Mouse (Mus musculus) limb, embryonic 15.5 days (tissue): ENCODE measurements around the gene Swap70. TPM values are rescaled to one million over a fixed set of nuclear protein-coding genes. Genes with fewer than 3 reads are reported as not detected.

ENCODE experiments used
- ATAC-seq: fragments of 200-750 bp; cut with Nextera tagmentation; 2 replicates; pipeline ENCODE4 v1.8.0; 2017; ENCODE audit warnings: low read depth, moderate TSS enrichment; ENCODE audit not compliant: insufficient number of reproducible peaks, low FRiP score, low TSS enrichment
- H3K27ac ChIP-seq: fragments of 300-500 bp; sonication (generic); 2 replicates; pipeline ENCODE4 v1.5.1; 2015; ENCODE audit warnings: moderate library complexity, mild to moderate bottlenecking, inconsistent platforms
- H3K27me3 ChIP-seq: fragments of 300-500 bp; sonication (generic); 2 replicates; pipeline ENCODE4 v1.6.1; 2015; ENCODE audit warnings: inconsistent platforms
- H3K36me3 ChIP-seq: fragments of 300-500 bp; sonication (generic); 2 replicates; pipeline ENCODE4 v1.6.1; 2015; ENCODE audit warnings: inconsistent platforms
- H3K4me1 ChIP-seq: fragments of 300-500 bp; sonication (generic); 2 replicates; pipeline ENCODE4 v1.6.1; 2015; ENCODE audit warnings: inconsistent platforms
- H3K4me2 ChIP-seq: fragments of 300-500 bp; sonication (generic); 2 replicates; pipeline ENCODE4 v1.6.1; 2015; ENCODE audit warnings: mild to moderate bottlenecking, inconsistent platforms
- H3K4me3 ChIP-seq: fragments of 300-500 bp; sonication (generic); 2 replicates; pipeline ENCODE4 v1.5.1; 2015; ENCODE audit warnings: mild to moderate bottlenecking, inconsistent platforms
- H3K9ac ChIP-seq: fragments of 300-500 bp; sonication (generic); 2 replicates; pipeline ENCODE4 v1.6.1; 2015; ENCODE audit warnings: inconsistent platforms
- H3K9me3 ChIP-seq: fragments of 300-500 bp; sonication (generic); 2 replicates; pipeline ENCODE4 v1.6.1; 2016; ENCODE audit warnings: inconsistent platforms
- WGBS: fragments of 180-500 bp; shearing (Covaris S2); methylation state at CpG from one replicate; pipeline ENCODE4 v1.1.7; 2015; 5-methylcytosine and 5-hydroxymethylcytosine counted together
- polyA plus RNA-seq: library from polyadenylated mRNA; unstranded; fragments of >200 nt; fragmentation: Nextera tagmentation; extraction: Ambion mirVana; gene quantifications from 2 replicates; pipeline ENCODE4 v1.2.1, GENCODE M21; 2015

Gene Swap70
- polyA plus RNA-seq, 1 experiment from 2014 or later: 34.4 TPM

GRCm38 (mm10) chr7:110239590-110239989 lies 18.1 kb downstream of the Swap70 start:
- 78% methylated on average over 4 of the region's 4 CpGs for WGBS
- Histone ChIP-seq H3K27me3 (no peaks in the 10 kb centered on the region), H3K36me3 (peaks cover 7% of the 10 kb centered on the region; the same call in 1 of the 2 replicates), H3K9ac (no peak overlapping the region), H3K27ac (no peak overlapping the region), H3K4me2 (no peak overlapping the region), H3K4me1 (peaks cover 13% of the 10 kb centered on the region), H3K4me3 (no peak overlapping the region), H3K9me3 (no peaks in the 10 kb centered on the region)
- no peak for ATAC-seq

DNA sequence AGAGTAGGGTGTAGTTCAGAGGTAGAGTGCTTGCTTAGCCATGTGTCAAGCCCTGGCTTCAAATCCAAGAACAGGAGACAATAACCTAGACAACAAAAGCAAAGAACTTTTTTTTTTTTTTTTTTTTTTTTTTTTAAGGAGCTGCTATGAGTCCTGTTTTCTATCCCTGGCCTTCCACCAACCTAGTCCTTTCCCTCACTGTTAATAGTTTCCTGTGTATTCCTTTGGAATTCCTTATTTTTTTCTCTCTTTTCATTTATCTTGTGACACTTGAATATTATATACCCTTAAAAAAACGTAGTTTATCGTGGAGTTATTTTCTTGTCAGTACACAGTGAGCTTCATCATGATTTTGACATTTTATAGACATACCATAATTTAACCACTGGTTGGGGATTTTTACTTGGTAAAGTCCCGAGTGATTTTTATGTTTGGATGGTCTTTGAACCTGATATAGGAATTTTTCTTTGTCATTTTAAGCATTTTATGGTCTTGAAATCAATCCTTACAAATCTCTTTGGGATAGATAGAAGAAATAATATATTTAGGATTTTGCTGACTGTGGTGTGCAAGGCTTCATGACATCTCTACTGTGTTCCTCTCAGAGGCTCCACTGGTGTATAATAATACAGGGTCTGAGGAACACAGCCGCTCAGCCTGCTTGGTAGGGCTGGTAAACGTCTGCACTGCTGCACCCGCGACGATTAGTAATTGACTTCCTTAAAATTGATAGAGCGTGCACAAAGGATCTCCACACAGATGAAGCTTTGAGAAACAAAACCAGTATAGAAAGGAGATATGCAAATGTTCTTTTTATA lies 20.2 kb downstream of the Swap70 start:
- H3K9ac ChIP-seq: no peak overlapping the region
- H3K36me3 ChIP-seq: peaks cover 17% of the 10 kb centered on the region
- H3K4me2 ChIP-seq: no peak overlapping the region
- no peaks in the 10 kb centered on the region for H3K9me3 ChIP-seq
- H3K27me3 ChIP-seq: no peaks in the 10 kb centered on the region
- peaks cover 13% of the 10 kb centered on the region for H3K4me1 ChIP-seq
- H3K4me3 ChIP-seq: no peak overlapping the region
- H3K27ac ChIP-seq: no peak overlapping the region
- ATAC-seq: no peak
- WGBS: 71% methylated on average over 9 of the region's 9 CpGs

- no peak for ATAC-seq
- H3K9me3 ChIP-seq: no peaks in the 10 kb centered on the region
- no peaks in the 10 kb centered on the region for H3K27me3 ChIP-seq
- no peak overlapping the region for H3K27ac ChIP-seq
- no peak overlapping the region for H3K4me3 ChIP-seq
- peaks cover 17% of the 10 kb centered on the region for H3K36me3 ChIP-seq
- H3K9ac ChIP-seq: no peak overlapping the region
- peaks cover 13% of the 10 kb centered on the region for H3K4me1 ChIP-seq
- 95% methylated on average over 5 of the region's 5 CpGs for WGBS
- no peak overlapping the region for H3K4me2 ChIP-seq
Measured at GRCm38 (mm10) chr7:110242290-110242581, 20.7 kb downstream of the Swap70 start.

- no peak for ATAC-seq
- Histone ChIP-seq H3K27me3 (no peaks in the 10 kb centered on the region), H3K36me3 (peaks cover 17% of the 10 kb centered on the region), H3K9ac (no peak overlapping the region), H3K4me1 (peaks cover 7% of the 10 kb centered on the region; the same call in 1 of the 2 replicates), H3K4me2 (no peak overlapping the region), H3K4me3 (no peak overlapping the region), H3K27ac (no peak overlapping the region), H3K9me3 (no peaks in the 10 kb centered on the region)
- 88% methylated on average over 9 of the region's 9 CpGs for WGBS
Measured at GRCm38 (mm10) chr7:110245128-110245527, 23.6 kb downstream of the Swap70 start.

DNA sequence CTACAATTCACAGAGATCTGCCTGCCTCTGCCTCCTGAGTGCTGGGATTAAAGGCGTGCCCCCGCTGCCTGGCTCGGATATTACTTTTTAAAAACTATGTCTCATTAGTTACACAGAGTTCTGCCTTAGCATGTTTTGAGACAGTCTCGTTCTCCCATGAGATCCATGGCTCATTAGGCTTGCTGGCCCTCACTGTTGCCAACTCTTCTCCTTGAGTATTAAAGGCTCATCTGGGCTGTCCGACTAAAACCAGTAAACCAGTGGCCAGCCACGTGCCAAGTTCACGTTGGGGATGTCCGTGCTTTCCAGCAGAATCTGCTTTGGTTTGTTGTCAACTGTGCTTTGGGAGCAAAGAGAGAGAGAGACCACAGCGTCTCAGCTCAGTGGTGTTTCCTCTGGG lies 25.0 kb downstream of the Swap70 start:
- Histone ChIP-seq H3K9me3 (no peaks in the 10 kb centered on the region), H3K27ac (no peak overlapping the region), H3K4me3 (no peak overlapping the region), H3K36me3 (peaks cover 17% of the 10 kb centered on the region), H3K9ac (no peak overlapping the region), H3K27me3 (no peaks in the 10 kb centered on the region), H3K4me1 (peaks cover 7% of the 10 kb centered on the region; the same call in 1 of the 2 replicates), H3K4me2 (no peak overlapping the region)
- WGBS: 88% methylated on average over 9 of the region's 9 CpGs
- no peak for ATAC-seq

DNA sequence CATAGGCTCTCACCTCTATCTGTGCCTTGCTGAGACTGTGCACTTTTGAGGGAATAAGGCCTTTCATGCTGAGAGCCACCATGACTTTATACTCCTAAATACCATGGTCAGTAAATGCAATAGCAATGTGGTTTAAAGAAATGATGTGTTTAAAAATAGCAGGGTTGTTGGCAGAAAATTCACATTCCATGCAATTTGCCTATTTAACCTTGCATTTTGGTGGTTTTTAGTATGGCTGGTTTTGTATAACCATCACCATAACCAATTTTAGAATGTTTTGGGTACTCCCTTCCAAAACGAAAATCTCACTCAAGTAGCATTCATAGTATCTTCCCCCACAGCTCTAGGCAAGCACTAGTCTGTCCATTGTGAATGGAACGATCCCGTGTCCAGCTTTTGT lies 26.3 kb downstream of the Swap70 start:
- ATAC-seq: no peak
- Histone ChIP-seq H3K4me1 (peaks cover 7% of the 10 kb centered on the region; the same call in 1 of the 2 replicates), H3K9ac (no peak overlapping the region), H3K4me2 (no peak overlapping the region), H3K27ac (0 out of 2 replicates have a peak overlapping the region, but pooled peaks have one; percentile 38), H3K27me3 (no peaks in the 10 kb centered on the region), H3K36me3 (peaks cover 23% of the 10 kb centered on the region), H3K4me3 (no peak overlapping the region), H3K9me3 (no peaks in the 10 kb centered on the region)
- 82% methylated on average over 3 of the region's 3 CpGs for WGBS

- Histone ChIP-seq H3K9ac (no peak overlapping the region), H3K27me3 (no peaks in the 10 kb centered on the region), H3K4me1 (peaks cover 7% of the 10 kb centered on the region; the same call in 1 of the 2 replicates), H3K9me3 (no peaks in the 10 kb centered on the region), H3K4me2 (no peak overlapping the region), H3K27ac (no peak overlapping the region), H3K4me3 (no peak overlapping the region), H3K36me3 (peaks cover 25% of the 10 kb centered on the region)
- no peak for ATAC-seq
- WGBS: 87% methylated on average over 4 of the region's 4 CpGs
Measured at GRCm38 (mm10) chr7:110248677-110249076, 27.2 kb downstream of the Swap70 start.

DNA sequence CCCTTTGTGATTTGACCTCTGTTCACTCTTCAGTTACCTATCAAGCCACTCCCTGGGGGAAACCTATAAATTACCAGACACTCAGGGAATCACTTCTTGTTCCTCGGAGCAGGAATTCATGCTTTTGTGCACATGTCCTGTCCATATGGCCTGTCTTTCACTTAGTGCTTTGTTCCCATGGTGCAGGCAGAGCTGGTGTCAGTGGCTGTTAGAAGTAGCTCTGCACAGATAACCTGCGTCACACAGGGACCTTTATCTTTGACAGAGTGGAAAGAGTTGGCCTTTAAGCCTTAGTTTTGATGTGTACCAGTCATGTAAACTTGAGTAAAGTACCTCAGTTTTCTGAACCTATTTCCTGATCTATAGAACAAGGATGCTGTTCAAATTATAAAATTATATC lies 32.4 kb downstream of the Swap70 start:
- Histone ChIP-seq H3K4me2 (no peak overlapping the region), H3K4me3 (no peak overlapping the region), H3K36me3 (0 out of 2 replicates have a peak, but pooled peaks cover 8% of the 10 kb centered on the region), H3K27ac (no peak overlapping the region), H3K4me1 (peaks cover 4% of the 10 kb centered on the region; the same call in 1 of the 2 replicates), H3K9ac (no peak overlapping the region), H3K9me3 (no peaks in the 10 kb centered on the region), H3K27me3 (no peaks in the 10 kb centered on the region)
- no peak for ATAC-seq
- 59% methylated on average over 2 of the region's 2 CpGs for WGBS

- no peak overlapping the region for H3K27ac ChIP-seq
- H3K4me2 ChIP-seq: no peak overlapping the region
- 0 out of 2 replicates have a peak, but pooled peaks cover 8% of the 10 kb centered on the region for H3K36me3 ChIP-seq
- 86% methylated on average over 5 of the region's 5 CpGs for WGBS
- H3K4me3 ChIP-seq: no peak overlapping the region
- H3K9me3 ChIP-seq: no peaks in the 10 kb centered on the region
- no peak overlapping the region for H3K9ac ChIP-seq
- ATAC-seq: no peak
- no peaks in the 10 kb centered on the region for H3K27me3 ChIP-seq
- no peaks in the 10 kb centered on the region for H3K4me1 ChIP-seq
Measured at GRCm38 (mm10) chr7:110254395-110254794, 32.9 kb downstream of the Swap70 start.

- Histone ChIP-seq H3K9ac (no peak overlapping the region), H3K27ac (no peak overlapping the region), H3K4me3 (no peak overlapping the region), H3K36me3 (0 out of 2 replicates have a peak, but pooled peaks cover 8% of the 10 kb centered on the region), H3K27me3 (no peaks in the 10 kb centered on the region), H3K4me1 (peaks cover 5% of the 10 kb centered on the region), H3K9me3 (no peaks in the 10 kb centered on the region), H3K4me2 (no peak overlapping the region)
- 83% methylated on average over 2 of the region's 2 CpGs for WGBS
- no peak for ATAC-seq
Measured at GRCm38 (mm10) chr7:110257059-110257458, 35.5 kb downstream of the Swap70 start.

DNA sequence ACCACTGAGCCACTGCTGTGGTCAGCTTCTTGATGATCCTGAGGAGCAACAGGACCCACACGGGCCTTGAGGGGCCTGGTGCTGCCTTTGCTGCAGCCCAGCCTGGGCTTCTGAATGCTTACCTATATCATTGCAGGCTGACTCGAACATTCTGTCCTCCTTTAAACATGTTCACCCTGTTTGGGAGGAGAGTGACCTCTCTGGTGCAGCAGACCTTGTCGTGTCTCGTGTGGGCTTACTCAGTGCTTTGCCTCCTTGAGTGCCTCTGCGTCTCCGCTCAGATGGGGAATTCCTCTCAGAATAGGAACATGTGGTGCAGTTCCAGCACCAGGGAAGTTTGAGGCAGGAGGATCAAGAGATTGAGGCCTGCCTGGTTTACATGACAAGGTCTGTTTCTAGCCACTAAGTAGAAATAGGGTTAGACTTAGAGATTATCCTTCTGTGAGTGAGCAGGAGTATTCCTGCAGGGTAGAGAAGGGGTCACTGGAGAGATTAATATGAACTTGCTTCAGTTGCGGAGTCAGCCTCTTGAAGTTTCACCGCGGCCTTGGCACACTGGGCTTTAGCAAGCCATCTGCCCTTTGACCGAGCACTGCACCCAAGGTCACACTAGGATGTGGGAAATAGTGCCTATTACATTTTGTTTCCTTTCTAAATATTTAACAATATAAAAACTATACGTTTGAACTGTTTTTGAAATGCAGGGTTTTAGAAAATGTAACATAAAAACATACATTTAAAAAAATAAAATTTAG lies 36.9 kb downstream of the Swap70 start:
- no peaks in the 10 kb centered on the region for H3K27me3 ChIP-seq
- no peaks in the 10 kb centered on the region for H3K36me3 ChIP-seq
- no peaks in the 10 kb centered on the region for H3K9me3 ChIP-seq
- no peak overlapping the region for H3K4me2 ChIP-seq
- no peak overlapping the region for H3K4me3 ChIP-seq
- no peak overlapping the region for H3K9ac ChIP-seq
- 79% methylated on average over 11 of the region's 11 CpGs for WGBS
- H3K4me1 ChIP-seq: peaks cover 5% of the 10 kb centered on the region
- ATAC-seq: no peak
- H3K27ac ChIP-seq: no peak overlapping the region
